Mouse (Mus musculus): ENCODE measurements around the gene Tagln2. TPM values are rescaled to one million over a fixed set of nuclear protein-coding genes. Genes with fewer than 3 reads are reported as not detected.
A peak's percentile ranks its signal among the peaks of the same experiment; 100 is the strongest.

The Tagln2 gene
- total and polyA plus RNA-seq, 3 experiments, result 100 to 581 (median 332) TPM

DNA sequence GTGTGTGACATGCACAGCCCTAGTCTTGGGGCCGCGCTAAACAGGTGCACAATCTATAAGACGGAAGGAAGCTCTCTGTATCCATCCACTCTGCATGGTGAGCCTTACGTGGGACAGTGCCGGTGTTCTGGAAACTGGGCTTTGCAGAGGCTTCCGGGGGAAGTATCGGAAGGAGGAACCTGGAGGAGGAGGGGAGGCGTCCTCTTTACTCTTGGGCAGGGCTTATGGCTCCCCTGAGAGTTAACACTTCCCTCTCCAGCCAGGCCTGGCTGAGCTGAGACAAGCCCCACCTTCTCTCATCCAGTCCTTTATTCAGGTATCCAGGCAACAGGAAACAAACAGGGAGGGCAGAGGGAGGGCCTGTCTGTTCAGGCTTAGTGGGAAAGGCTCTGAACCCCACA, 50.7 kb downstream of the Tagln2 start:
- Histone ChIP-seq H3K27me3 (ENCODE audit: control insufficient read depth in 1 of 2, insufficient read depth in 2 of 2, low read length in 2 of 2) (peaks cover 0 to 1% of the 10 kb centered on the region in 2 experiments; a peak in 1 of 4 replicates), H3K4me3 (ENCODE audit: control insufficient read depth in 1 of 2, insufficient read depth in 1 of 2, low read depth in 2 of 2, low read length in 2 of 2) (peak overlapping the region; percentile 60 to 63), H3K36me3 (ENCODE audit: control insufficient read depth in 1 of 2, insufficient read depth in 2 of 2, low read length in 2 of 2) (peaks cover 0 to 5% of the 10 kb centered on the region in 2 experiments; a peak in 2 of 4 replicates), H3K9ac (ENCODE audit: control insufficient read depth, low read depth, low read length, poor library complexity, severe bottlenecking) (peak overlapping the region; percentile 42), H3K27ac (ENCODE audit: control insufficient read depth, low read depth, low read length) (no peak overlapping the region), H3K9me3 (replicated peaks; ENCODE audit: insufficient read depth, low read length) (no peaks in the 10 kb centered on the region), H3K4me1 (ENCODE audit: control insufficient read depth in 1 of 2, insufficient read depth in 2 of 2, low read length in 2 of 2) (peaks cover 0 to 11% of the 10 kb centered on the region in 2 experiments; a peak in 2 of 4 replicates), H3K79me2 (ENCODE audit: control insufficient read depth, insufficient read depth, low read length, poor library complexity) (no peaks in the 10 kb centered on the region; the same call in 1 of the 2 replicates)
- DNase-seq (ENCODE audit: low read depth, low spot score), result peak; percentile 85
- no peak for TF ChIP-seq USF1 (IDR thresholded peaks at IDR 0.05; ENCODE audit: low read depth, low read length)
- peak; percentile 71 for TF ChIP-seq ELF1 (IDR thresholded peaks at IDR 0.05; ENCODE audit: low read depth, low read length)
- no peak for TF ChIP-seq EP300 (IDR thresholded peaks at IDR 0.05; ENCODE audit: low read depth in 1 of 2, low read length in 2 of 2)
- no peak for TF ChIP-seq CHD2 (IDR thresholded peaks at IDR 0.05; ENCODE audit: low read length)
- TF ChIP-seq ZC3H11A (IDR thresholded peaks at IDR 0.05; ENCODE audit: low read depth, low read length), result no peak
- TF ChIP-seq GABPA (IDR thresholded peaks at IDR 0.05; ENCODE audit: low read depth, low read length), result no peak
- TF ChIP-seq MAFK (IDR thresholded peaks at IDR 0.05; ENCODE audit: borderline replicate concordance, low read depth, low read length), result no peak
- TF ChIP-seq TBP (IDR thresholded peaks at IDR 0.05; ENCODE audit: low read depth, low read length), result 0 out of 2 replicates have a peak, but pooled peaks have one; percentile 8
- peak; percentile 52; the same call in 1 of the 2 replicates for TF ChIP-seq HCFC1 (IDR thresholded peaks at IDR 0.05; ENCODE audit: low read depth, low read length)
- TF ChIP-seq CHD1 (IDR thresholded peaks at IDR 0.05; ENCODE audit: low read depth, low read length), result no peak
- no peak for TF ChIP-seq MYB (IDR thresholded peaks at IDR 0.05; ENCODE audit: low read depth, low read length)
- TF ChIP-seq ETS1 (IDR thresholded peaks at IDR 0.05; ENCODE audit: low read depth, low read length), result no peak
- TF ChIP-seq MEF2A (IDR thresholded peaks at IDR 0.05; ENCODE audit: extremely low read depth, insufficient replicate concordance, low read depth, low read length, poor library complexity, severe bottlenecking), result no peak
- TF ChIP-seq GATA1 (IDR thresholded peaks at IDR 0.05; ENCODE audit: low read depth, low read length), result no peak
- no peak for TF ChIP-seq TAL1 (IDR thresholded peaks at IDR 0.05; ENCODE audit: low read length)
- TF ChIP-seq NELFE (IDR thresholded peaks at IDR 0.05; ENCODE audit: low read depth, low read length), result peak; percentile 43; the same call in 1 of the 2 replicates
- TF ChIP-seq ZMIZ1 (IDR thresholded peaks at IDR 0.05; ENCODE audit: low read depth, low read length), result no peak
- peak in 1 of 2 experiments; percentile 60; a peak in 1 of 4 replicates for TF ChIP-seq POLR2A (IDR thresholded peaks at IDR 0.05; ENCODE audit: control insufficient read depth in 1 of 2, insufficient read depth in 1 of 2, low read depth in 1 of 2, low read length in 2 of 2, poor library complexity in 1 of 2)
- TF ChIP-seq UBTF (IDR thresholded peaks at IDR 0.05; ENCODE audit: borderline replicate concordance, insufficient read depth, low read depth, low read length), result no peak
- TF ChIP-seq POLR2AphosphoS5 (IDR thresholded peaks at IDR 0.05; ENCODE audit: borderline replicate concordance, low read depth, low read length), result no peak
- no peak for TF ChIP-seq ZNF384 (IDR thresholded peaks at IDR 0.05; ENCODE audit: low read depth, low read length)
- TF ChIP-seq MAX (IDR thresholded peaks at IDR 0.05; ENCODE audit: low read length), result no peak
- TF ChIP-seq ZKSCAN1 (IDR thresholded peaks at IDR 0.05; ENCODE audit: low read depth, low read length), result no peak
- TF ChIP-seq USF2 (IDR thresholded peaks at IDR 0.05; ENCODE audit: borderline replicate concordance in 1 of 2, insufficient read depth in 1 of 2, low read depth in 1 of 2, low read length in 2 of 2), result no peak
- TF ChIP-seq RCOR1 (IDR thresholded peaks at IDR 0.05; ENCODE audit: low read depth, low read length), result no peak
- no peak for TF ChIP-seq BHLHE40 (IDR thresholded peaks at IDR 0.05; ENCODE audit: borderline replicate concordance, low read depth, low read length)
- TF ChIP-seq SMC3 (IDR thresholded peaks at IDR 0.05; ENCODE audit: low read depth, low read length), result no peak
- no peak for TF ChIP-seq KAT2A (conservative IDR thresholded peaks at IDR 0.05; ENCODE audit: low read depth, low read length)
- TF ChIP-seq E2F4 (IDR thresholded peaks at IDR 0.05; ENCODE audit: borderline replicate concordance, low read depth, low read length), result no peak
- no peak for TF ChIP-seq POLR2AphosphoS2 (IDR thresholded peaks at IDR 0.05; ENCODE audit: low read length)
- no peak; the same call in none of the 2 replicates for TF ChIP-seq SIN3A (IDR thresholded peaks at IDR 0.05; ENCODE audit: low read length)
- no peak for TF ChIP-seq RAD21 (IDR thresholded peaks at IDR 0.05; ENCODE audit: low read depth, low read length)
- TF ChIP-seq MXI1 (IDR thresholded peaks at IDR 0.05; ENCODE audit: low read depth, low read length), result 0 out of 2 replicates have a peak, but pooled peaks have one; percentile 3
- TF ChIP-seq TCF12 (IDR thresholded peaks at IDR 0.05; ENCODE audit: low read depth, low read length), result no peak
- no peak for TF ChIP-seq MAZ (IDR thresholded peaks at IDR 0.05; ENCODE audit: low read depth, low read length)
- no peak for TF ChIP-seq MYC (IDR thresholded peaks at IDR 0.05; ENCODE audit: low read depth, low read length)
- no peak for TF ChIP-seq NRF1 (IDR thresholded peaks at IDR 0.05; ENCODE audit: insufficient read depth, low read depth, low read length, poor library complexity, severe bottlenecking)
- TF ChIP-seq CTCF (IDR thresholded peaks at IDR 0.05 in 2 of 3, conservative IDR thresholded peaks at IDR 0.05 in 1 of 3; ENCODE audit: control insufficient read depth in 1 of 3, insufficient read depth in 1 of 3, low read depth in 2 of 3, low read length in 3 of 3, poor library complexity in 1 of 3, severe bottlenecking in 1 of 3), result no peak

All from MEL (cell line).